Mouse (Mus musculus): ENCODE data around the gene Inafm2. TPM values are rescaled to one million over a fixed set of nuclear protein-coding genes. Genes with fewer than 3 reads are reported as not detected.

The Inafm2 gene
- polyA plus RNA-seq, 1 experiment from 2014 or later: 20.5 TPM

DNA sequence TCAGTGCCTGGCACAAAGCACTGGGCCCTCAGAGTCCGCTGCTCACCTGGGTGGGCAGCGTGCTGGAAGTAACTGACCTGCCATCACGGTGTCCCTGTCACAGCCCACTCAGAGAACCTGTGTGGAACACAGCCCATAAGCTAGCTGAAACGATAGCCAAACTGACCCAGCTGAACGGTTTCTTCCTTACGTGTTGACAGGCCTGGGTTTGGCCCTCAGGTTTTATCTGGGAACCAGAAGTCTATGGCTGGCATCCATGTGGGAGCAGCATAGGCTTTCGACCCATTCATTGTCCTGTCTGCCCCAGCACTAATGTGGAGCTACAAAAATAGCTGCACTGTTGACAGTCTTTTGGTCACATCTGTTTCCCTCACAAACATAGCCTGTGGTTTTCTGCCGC is 4.9 kb downstream of the Inafm2 start:
- Histone ChIP-seq H3K9ac (ENCODE audit: low read length) (no peak overlapping the region), H3K27ac (ENCODE audit: low read length) (no peak overlapping the region)

DNA sequence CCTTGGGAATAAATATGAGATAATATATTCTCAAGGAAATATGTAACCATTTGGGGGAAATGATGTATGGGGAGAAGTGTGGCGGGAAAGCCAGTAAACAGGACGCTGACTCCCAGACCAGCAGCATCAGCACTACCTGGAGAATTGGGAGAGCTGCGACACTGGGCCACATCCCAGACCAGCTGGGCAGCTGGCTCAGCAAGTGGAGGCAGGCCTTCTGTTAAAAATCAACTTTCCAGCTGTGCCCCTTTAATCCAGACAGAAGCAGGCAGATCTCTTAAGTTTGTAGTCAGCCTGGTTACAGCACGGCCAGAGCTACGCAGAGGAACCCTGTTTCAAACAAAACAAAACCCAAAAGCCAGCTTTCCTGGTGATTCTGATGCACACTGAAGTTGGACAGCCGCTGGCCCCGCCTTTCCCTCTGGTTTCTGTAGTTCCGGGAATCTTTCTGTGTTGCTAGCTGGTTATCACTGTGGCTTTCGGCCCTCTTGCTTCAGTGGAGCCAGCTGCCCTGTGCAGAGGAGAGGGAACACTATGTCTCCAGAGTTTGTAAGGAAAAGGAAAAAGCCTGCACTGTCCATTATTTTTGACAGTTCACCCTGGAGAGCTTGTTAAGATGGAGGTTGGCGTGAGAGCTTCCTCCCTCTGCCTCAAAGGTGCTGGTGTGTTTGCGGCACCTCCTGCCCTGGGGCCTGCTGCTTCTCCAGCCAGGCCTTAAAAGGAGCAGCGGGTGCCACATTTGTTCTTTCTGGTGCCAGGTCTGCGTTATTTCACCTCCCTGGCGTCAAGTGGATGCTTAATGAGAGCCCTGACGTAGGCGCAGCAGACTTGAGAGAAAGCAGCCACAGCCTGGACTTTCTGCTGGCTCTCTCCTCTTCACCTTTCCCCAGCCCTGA is 6.6 kb downstream of the Inafm2 start:
- WGBS: 62% methylated on average over 16 of the region's 16 CpGs
- H3K27ac ChIP-seq (ENCODE audit: low read length): no peak overlapping the region
- no peak overlapping the region for H3K9ac ChIP-seq (ENCODE audit: low read length)
- no peaks in the 10 kb centered on the region for H3K27me3 ChIP-seq (ENCODE audit: control insufficient read depth, insufficient read depth, low read depth, low read length)
- no peak overlapping the region for H3K4me2 ChIP-seq (ENCODE audit: low read depth, low read length)
- H3K4me3 ChIP-seq (ENCODE audit: low read length): no peak overlapping the region
- peaks cover 23% of the 10 kb centered on the region for H3K4me1 ChIP-seq (replicated peaks; ENCODE audit: control insufficient read depth, insufficient read depth, low read length)
- H3K36me3 ChIP-seq (ENCODE audit: control insufficient read depth, insufficient read depth, low read length): no peaks in the 10 kb centered on the region
- no peaks in the 10 kb centered on the region for H3K9me3 ChIP-seq (ENCODE audit: control insufficient read depth, low read length)
- ATAC-seq (ENCODE audit: low read depth): no peak

More for the DNA sequence above, 4.9 kb downstream of the Inafm2 start:
- Histone ChIP-seq H3K4me2 (ENCODE audit: low read depth, low read length) (no peak overlapping the region), H3K9me3 (ENCODE audit: control insufficient read depth, low read length) (no peaks in the 10 kb centered on the region), H3K4me1 (replicated peaks; ENCODE audit: control insufficient read depth, insufficient read depth, low read length) (peaks cover 26% of the 10 kb centered on the region), H3K27me3 (ENCODE audit: control insufficient read depth, insufficient read depth, low read depth, low read length) (no peaks in the 10 kb centered on the region), H3K36me3 (ENCODE audit: control insufficient read depth, insufficient read depth, low read length) (no peaks in the 10 kb centered on the region), H3K4me3 (ENCODE audit: low read length) (no peak overlapping the region)
- ATAC-seq (ENCODE audit: low read depth): no peak
- 70% methylated on average over 8 of the region's 8 CpGs for WGBS

DNA sequence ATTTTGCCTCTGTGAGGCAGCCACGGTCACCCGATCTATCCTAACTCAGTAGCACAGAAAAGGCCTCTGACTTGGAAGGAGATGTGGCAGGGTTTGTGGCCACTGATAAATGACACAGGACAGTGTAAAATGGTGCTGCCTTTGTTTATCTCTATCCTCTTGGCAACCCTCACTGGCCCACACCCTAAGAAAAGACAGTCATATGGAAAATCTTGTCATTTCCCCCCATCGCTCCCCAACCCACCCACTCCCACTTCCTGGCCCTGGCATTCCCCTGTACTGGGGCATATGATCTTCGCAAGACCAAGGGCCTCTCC is 7.2 kb downstream of the Inafm2 start:
- H3K27me3 ChIP-seq (ENCODE audit: control insufficient read depth, insufficient read depth, low read depth, low read length): no peaks in the 10 kb centered on the region
- 54% methylated on average over 3 of the region's 4 CpGs for WGBS
- peaks cover 17% of the 10 kb centered on the region for H3K4me1 ChIP-seq (replicated peaks; ENCODE audit: control insufficient read depth, insufficient read depth, low read length)
- no peak for ATAC-seq (ENCODE audit: low read depth)
- no peaks in the 10 kb centered on the region for H3K36me3 ChIP-seq (ENCODE audit: control insufficient read depth, insufficient read depth, low read length)
- H3K9ac ChIP-seq (ENCODE audit: low read length): no peak overlapping the region
- no peak overlapping the region for H3K4me2 ChIP-seq (ENCODE audit: low read depth, low read length)
- H3K4me3 ChIP-seq (ENCODE audit: low read length): no peak overlapping the region
- H3K27ac ChIP-seq (ENCODE audit: low read length): no peak overlapping the region
- H3K9me3 ChIP-seq (ENCODE audit: control insufficient read depth, low read length): no peaks in the 10 kb centered on the region

DNA sequence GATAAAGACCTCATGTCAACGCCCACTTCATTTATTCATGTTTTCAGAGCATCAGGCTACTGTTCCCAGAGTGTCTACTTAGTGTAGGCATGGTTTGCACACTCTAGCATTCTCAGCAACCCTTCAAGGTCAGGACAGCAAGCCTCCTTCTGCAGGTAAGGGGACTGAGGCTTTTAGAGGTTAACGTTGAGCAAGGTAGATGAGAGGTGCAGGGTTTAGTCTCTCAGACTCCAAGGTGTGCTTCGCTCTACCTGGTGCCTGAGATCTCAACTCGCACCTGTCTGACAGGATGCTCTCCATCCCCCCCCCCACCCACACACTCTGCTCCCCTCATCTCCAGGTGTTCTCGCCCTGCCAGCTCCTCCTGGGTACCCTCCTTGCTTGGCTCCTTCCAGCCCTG is 8.6 kb downstream of the Inafm2 start:
- Histone ChIP-seq H3K36me3 (ENCODE audit: control insufficient read depth, insufficient read depth, low read length) (no peaks in the 10 kb centered on the region), H3K4me3 (ENCODE audit: low read length) (no peak overlapping the region), H3K4me1 (replicated peaks; ENCODE audit: control insufficient read depth, insufficient read depth, low read length) (peaks cover 13% of the 10 kb centered on the region; the same call in 1 of the 2 replicates), H3K27ac (ENCODE audit: low read length) (no peak overlapping the region), H3K4me2 (ENCODE audit: low read depth, low read length) (no peak overlapping the region), H3K27me3 (ENCODE audit: control insufficient read depth, insufficient read depth, low read depth, low read length) (no peaks in the 10 kb centered on the region), H3K9ac (ENCODE audit: low read length) (no peak overlapping the region), H3K9me3 (ENCODE audit: control insufficient read depth, low read length) (no peaks in the 10 kb centered on the region)
- WGBS: 79% methylated on average over 5 of the region's 5 CpGs
- ATAC-seq (ENCODE audit: low read depth): no peak

DNA sequence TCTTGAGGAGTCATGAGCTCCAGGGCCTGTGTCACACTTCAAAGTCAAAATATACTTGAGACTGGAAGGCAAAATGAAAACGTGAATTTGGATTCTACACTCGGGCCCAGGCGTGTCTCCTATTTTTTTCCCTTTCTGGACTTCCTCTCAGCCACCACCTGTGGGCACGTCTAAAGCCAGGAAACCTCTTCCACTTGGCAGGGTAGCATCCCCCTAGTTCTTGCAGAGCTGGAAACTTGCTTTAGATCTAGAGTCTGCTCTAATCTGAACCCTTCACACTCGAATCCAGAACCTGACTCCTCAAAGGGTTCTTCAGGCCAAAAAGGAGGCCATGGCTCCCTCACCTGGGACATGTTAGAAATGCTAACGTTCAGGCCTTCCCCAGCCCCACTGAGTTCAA is 9.8 kb downstream of the Inafm2 start:
- Histone ChIP-seq H3K4me1 (replicated peaks; ENCODE audit: control insufficient read depth, insufficient read depth, low read length) (peaks cover 9% of the 10 kb centered on the region), H3K4me2 (ENCODE audit: low read depth, low read length) (no peak overlapping the region), H3K27ac (ENCODE audit: low read length) (no peak overlapping the region), H3K4me3 (ENCODE audit: low read length) (no peak overlapping the region), H3K27me3 (ENCODE audit: control insufficient read depth, insufficient read depth, low read depth, low read length) (no peaks in the 10 kb centered on the region), H3K9ac (ENCODE audit: low read length) (no peak overlapping the region), H3K9me3 (ENCODE audit: control insufficient read depth, low read length) (no peaks in the 10 kb centered on the region), H3K36me3 (ENCODE audit: control insufficient read depth, insufficient read depth, low read length) (no peaks in the 10 kb centered on the region)
- WGBS: 73% methylated on average over 6 of the region's 6 CpGs
- no peak for ATAC-seq (ENCODE audit: low read depth)

DNA sequence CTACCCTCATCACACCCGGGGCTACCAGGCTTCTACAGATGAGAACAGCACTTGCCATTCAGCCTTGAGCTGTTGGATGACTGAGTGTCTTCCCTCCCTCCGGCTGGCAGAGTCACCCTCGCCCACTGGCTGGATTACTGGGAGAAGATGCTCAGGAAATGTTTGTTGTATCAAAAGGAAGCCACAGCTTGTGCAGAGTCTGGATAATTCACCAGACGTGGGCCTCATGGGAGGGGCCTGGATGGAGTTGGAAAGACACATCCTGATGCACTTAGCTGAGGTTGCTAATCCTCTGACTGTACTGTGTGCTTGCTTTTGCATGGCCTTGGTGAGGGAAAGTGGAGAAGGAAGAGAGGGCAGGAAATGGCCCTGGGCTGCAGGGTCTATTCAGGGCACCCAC is 10.5 kb downstream of the Inafm2 start:
- H3K27ac ChIP-seq (ENCODE audit: low read length): no peak overlapping the region
- peaks cover 12% of the 10 kb centered on the region for H3K4me1 ChIP-seq (replicated peaks; ENCODE audit: control insufficient read depth, insufficient read depth, low read length)
- H3K27me3 ChIP-seq (ENCODE audit: control insufficient read depth, insufficient read depth, low read depth, low read length): no peaks in the 10 kb centered on the region
- H3K36me3 ChIP-seq (ENCODE audit: control insufficient read depth, insufficient read depth, low read length): no peaks in the 10 kb centered on the region
- no peak overlapping the region for H3K4me3 ChIP-seq (ENCODE audit: low read length)
- no peaks in the 10 kb centered on the region for H3K9me3 ChIP-seq (ENCODE audit: control insufficient read depth, low read length)
- no peak overlapping the region for H3K4me2 ChIP-seq (ENCODE audit: low read depth, low read length)
- no peak for ATAC-seq (ENCODE audit: low read depth)
- WGBS: 70% methylated on average over 4 of the region's 4 CpGs
- no peak overlapping the region for H3K9ac ChIP-seq (ENCODE audit: low read length)

DNA sequence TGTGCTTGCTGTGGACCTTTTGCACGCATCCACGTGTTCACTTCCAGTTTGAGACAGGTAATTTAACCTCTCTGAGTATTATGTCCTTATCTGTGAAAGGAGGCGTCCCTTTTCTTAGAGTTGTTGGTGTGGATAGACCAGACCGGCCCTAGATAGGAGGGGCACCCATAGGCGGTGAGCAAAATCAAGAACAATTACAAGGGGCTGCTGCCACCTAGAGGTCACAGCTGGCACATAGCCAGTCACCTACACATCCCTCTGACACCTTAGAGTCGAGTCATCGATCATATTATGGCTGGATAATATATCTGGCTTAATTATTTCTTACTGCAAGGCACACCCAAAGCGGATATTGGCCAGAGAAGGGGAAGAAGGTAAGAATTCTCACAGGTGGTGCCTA is 14.3 kb downstream of the Inafm2 start:
- Histone ChIP-seq H3K4me1 (replicated peaks; ENCODE audit: control insufficient read depth, insufficient read depth, low read length) (peaks cover 37% of the 10 kb centered on the region), H3K4me3 (ENCODE audit: low read length) (no peak overlapping the region), H3K36me3 (ENCODE audit: control insufficient read depth, insufficient read depth, low read length) (no peaks in the 10 kb centered on the region), H3K27ac (ENCODE audit: low read length) (no peak overlapping the region), H3K4me2 (ENCODE audit: low read depth, low read length) (no peak overlapping the region), H3K9me3 (ENCODE audit: control insufficient read depth, low read length) (no peaks in the 10 kb centered on the region), H3K9ac (ENCODE audit: low read length) (no peak overlapping the region), H3K27me3 (ENCODE audit: control insufficient read depth, insufficient read depth, low read depth, low read length) (no peaks in the 10 kb centered on the region)
- ATAC-seq (ENCODE audit: low read depth): no peak
- WGBS: 15% methylated on average over 8 of the region's 8 CpGs

DNA sequence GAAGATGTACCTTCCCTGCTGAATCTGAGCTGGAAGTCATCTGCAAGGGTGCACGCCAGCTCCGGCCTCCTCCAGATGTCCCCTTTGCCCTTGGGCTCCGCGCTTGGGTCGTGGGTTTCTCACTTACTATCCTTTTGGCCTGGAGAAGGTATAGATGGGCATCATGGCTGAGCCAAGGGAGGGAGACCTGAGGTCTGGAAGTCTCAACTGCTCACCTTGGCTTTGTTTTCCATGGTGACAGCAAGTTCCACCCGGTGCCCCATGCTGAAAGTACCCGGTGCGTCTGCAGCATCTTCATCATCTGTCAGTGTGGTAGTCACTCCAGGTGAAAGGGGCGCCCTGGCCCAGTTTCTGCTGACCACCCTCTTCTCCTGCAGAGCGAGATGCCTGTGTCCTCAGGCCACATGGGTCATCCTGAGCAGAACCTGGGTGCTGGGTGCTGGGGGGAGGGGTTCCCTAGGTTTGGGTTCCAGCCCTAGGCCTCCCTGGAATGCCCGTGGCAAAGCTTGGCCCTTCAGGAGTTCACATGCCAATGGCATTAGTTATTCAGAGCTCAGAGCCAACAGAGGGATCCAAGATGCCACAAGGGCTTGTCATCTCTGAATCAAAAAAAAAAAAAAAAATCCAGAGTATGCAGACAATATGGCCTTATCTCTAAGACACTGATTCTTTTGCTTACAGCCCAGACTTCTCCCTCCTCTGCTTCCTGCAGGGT is 14.9 kb downstream of the Inafm2 start:
- ATAC-seq (ENCODE audit: low read depth): no peak
- H3K9me3 ChIP-seq (ENCODE audit: control insufficient read depth, low read length): no peaks in the 10 kb centered on the region
- no peak overlapping the region for H3K4me2 ChIP-seq (ENCODE audit: low read depth, low read length)
- no peaks in the 10 kb centered on the region for H3K36me3 ChIP-seq (ENCODE audit: control insufficient read depth, insufficient read depth, low read length)
- no peak overlapping the region; the same call in 1 of the 2 replicates for H3K9ac ChIP-seq (ENCODE audit: low read length)
- 76% methylated on average over 11 of the region's 11 CpGs for WGBS
- H3K4me3 ChIP-seq (ENCODE audit: low read length): no peak overlapping the region
- peaks cover 37% of the 10 kb centered on the region for H3K4me1 ChIP-seq (replicated peaks; ENCODE audit: control insufficient read depth, insufficient read depth, low read length)
- no peak overlapping the region for H3K27ac ChIP-seq (ENCODE audit: low read length)
- no peaks in the 10 kb centered on the region for H3K27me3 ChIP-seq (ENCODE audit: control insufficient read depth, insufficient read depth, low read depth, low read length)

DNA sequence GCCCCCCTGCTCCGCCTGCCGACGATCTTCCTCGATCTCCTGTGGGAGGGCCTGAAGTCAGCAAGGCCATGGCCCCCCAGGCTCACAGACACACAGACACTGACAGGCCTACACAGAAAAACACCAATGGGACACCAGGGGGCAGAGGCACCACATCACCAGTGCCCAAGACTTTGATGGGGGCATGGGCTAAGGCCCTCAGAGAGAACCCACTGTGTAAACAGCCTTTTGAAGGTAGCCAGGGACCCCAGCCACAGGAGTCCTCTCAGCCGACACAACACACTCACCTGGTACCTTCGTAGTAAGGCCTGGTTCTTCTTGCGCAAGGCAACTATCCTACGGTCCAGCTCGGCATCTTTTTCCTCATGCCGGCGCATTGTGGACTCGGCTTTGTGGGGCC is 15.8 kb downstream of the Inafm2 start:
- Histone ChIP-seq H3K9ac (ENCODE audit: low read length) (peak overlapping the region; percentile 68), H3K9me3 (ENCODE audit: control insufficient read depth, low read length) (no peaks in the 10 kb centered on the region), H3K4me3 (ENCODE audit: low read length) (no peak overlapping the region; the same call in 1 of the 2 replicates), H3K36me3 (ENCODE audit: control insufficient read depth, insufficient read depth, low read length) (no peaks in the 10 kb centered on the region), H3K27me3 (ENCODE audit: control insufficient read depth, insufficient read depth, low read depth, low read length) (no peaks in the 10 kb centered on the region), H3K27ac (ENCODE audit: low read length) (peak overlapping the region; percentile 98), H3K4me2 (ENCODE audit: low read depth, low read length) (peak overlapping the region; percentile 61), H3K4me1 (replicated peaks; ENCODE audit: control insufficient read depth, insufficient read depth, low read length) (peaks cover 37% of the 10 kb centered on the region)
- no peak for ATAC-seq (ENCODE audit: low read depth)
- 78% methylated on average over 12 of the region's 12 CpGs for WGBS
